Mouse (Mus musculus) layer of hippocampus, adult 9-11 months (tissue): ENCODE measurements around the gene Olfr180.

Source experiments
- DNase-seq: peaks from one replicate; pipeline ENCODE4 v3.0.0; 2022

The Olfr180 gene

DNA sequence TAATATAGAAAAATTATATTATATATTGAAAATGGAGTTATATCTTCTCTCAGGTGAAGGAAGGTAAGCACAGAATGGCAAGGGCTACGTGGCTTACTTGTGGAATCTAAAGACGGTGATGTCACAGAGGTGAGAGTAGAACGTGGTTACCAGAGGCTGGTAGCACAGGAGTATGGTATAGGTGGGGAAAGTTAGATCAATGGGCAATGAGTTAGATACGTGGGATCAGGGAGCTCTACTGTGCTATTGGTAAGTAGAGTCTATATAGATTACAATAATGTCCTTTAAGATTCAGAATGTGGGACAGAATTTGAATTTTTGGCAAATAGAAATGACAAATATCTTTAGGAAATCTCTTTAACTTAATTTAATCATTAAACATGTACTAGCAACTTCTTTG lies at the start of gene Olfr180:
TSS of gene Olfr180 (minus strand) at position 101 of the 400 bp plus-strand sequence.
- no peak for DNase-seq

DNA sequence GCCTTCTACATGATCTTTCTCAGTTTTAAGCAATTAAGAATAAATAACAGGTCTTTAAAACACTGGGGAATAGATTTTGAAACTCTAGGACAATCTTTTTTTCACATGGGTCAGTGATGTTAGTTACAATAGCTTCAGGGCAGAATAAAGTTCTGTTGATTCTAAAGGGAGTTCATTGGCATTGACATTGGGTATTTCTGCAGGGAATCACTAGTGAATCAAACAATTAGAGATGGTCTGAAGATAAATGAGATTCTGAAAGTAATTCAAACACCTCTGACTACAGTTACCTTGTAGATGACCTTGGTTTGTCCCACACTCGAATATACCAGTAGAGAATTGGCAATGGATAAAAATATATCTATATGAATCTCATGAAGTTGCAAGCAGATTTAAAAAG lies 537 bp downstream of the Olfr180 start, which contains the start of gene Olfr181:
TSS of gene Olfr181 (minus strand) at position 101 of the 400 bp plus-strand sequence.
- DNase-seq = no peak

DNA sequence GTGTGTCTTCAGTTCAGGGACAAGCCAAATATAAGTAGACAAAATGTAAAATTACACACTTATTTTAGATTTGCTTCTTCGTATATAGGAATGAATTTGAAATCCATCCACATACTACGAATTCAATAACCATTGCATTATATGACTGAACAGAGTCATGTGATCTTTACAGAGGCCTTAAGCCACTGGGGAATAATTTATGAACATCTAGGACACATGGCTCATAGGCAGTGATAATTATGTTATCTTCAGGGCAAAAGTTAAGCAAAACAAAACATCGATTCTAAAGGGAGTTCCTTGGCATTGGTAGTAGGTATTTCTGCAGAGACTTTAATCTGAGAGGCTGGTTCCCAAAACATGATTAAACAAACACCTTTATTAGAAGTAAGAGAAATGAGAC lies 37.2 kb downstream of the Olfr180 start, which contains the start of gene Olfr178:
TSS of gene Olfr178 (minus strand) at position 101 of the 400 bp plus-strand sequence.
- DNase-seq = no peak

DNA sequence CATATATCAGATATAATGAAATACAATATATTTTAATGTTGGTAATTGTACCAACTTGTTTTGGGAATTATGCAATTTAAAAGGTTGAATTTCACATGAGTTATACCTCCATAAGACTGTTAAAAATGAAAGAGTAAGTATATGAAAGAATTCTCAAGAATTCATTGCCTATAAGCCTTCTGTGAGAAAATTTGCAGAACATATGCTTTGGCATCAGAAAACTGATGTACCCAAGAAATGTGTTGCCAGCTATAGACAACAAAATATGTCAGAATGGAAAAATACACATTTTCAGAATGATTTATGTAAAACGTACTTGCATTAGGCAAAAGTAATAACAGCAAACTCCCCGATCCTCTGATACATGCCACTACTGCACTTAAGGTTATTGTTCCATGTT lies 44.8 kb downstream of the Olfr180 start:
- no peak for DNase-seq

DNA sequence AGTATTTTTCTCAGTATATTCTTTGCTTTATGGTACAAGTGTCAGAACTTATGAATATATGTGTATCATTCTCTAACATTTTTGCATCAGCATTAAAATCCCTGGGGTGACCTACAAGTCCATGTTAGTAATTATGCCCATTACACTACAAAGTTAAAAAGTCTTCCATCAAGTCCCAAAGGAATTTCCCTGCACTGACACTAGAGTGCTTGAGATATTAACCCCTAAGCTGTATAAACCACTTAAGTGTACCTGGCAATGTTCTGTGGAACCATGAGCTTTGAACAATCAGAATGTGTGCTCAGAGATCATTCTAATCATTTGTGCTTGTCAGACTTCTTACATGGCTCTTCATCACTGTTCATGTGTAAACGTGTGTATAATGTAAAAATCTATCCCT lies 54.5 kb downstream of the Olfr180 start, which contains the start of gene Olfr177:
TSS of gene Olfr177 (minus strand) at position 101 of the 400 bp plus-strand sequence.
- no peak for DNase-seq
